Mouse (Mus musculus) forebrain, postnatal 0 days (tissue): ENCODE measurements around the gene Csnk1d. TPM values are rescaled to one million over a fixed set of nuclear protein-coding genes. Genes with fewer than 3 reads are reported as not detected.

Source experiments
- ATAC-seq: fragments of 200-750 bp; cut with Nextera tagmentation; 2 replicates; pipeline ENCODE4 v1.8.0; 2017; ENCODE audit warnings: mild to moderate bottlenecking, moderate library complexity
- DNase-seq: peaks from one replicate; pipeline ENCODE4 v3.0.0-alpha.2; 2015
- H3K27ac ChIP-seq: fragments of 300-500 bp; sonication (generic); 2 replicates; pipeline ENCODE4 v1.5.1; 2014; ENCODE audit warnings: low read depth, mild to moderate bottlenecking, antibody characterized with exemption, low read length, moderate library complexity, mixed read lengths
- H3K27me3 ChIP-seq: fragments of 300-500 bp; sonication (generic); 2 replicates; pipeline ENCODE4 v1.6.1; 2014; ENCODE audit warnings: mild to moderate bottlenecking, low read length, mixed read lengths; ENCODE audit not compliant: insufficient read depth
- H3K36me3 ChIP-seq: fragments of 300-500 bp; sonication (generic); 2 replicates; pipeline ENCODE4 v1.6.1; 2014; ENCODE audit warnings: mild to moderate bottlenecking, moderate library complexity; ENCODE audit not compliant: insufficient read depth
- H3K4me1 ChIP-seq: fragments of 300-500 bp; sonication (generic); 2 replicates; pipeline ENCODE4 v1.6.1; 2014; ENCODE audit warnings: antibody characterized with exemption; ENCODE audit not compliant: insufficient read depth
- H3K4me2 ChIP-seq: fragments of 300-500 bp; sonication (generic); 2 replicates; pipeline ENCODE4 v1.6.1; 2014; ENCODE audit warnings: low read depth, mild to moderate bottlenecking, moderate library complexity
- H3K4me3 ChIP-seq: fragments of 300-500 bp; sonication (generic); 2 replicates; pipeline ENCODE4 v1.5.1; 2014; ENCODE audit warnings: low read depth, low read length, mixed read lengths
- H3K9ac ChIP-seq: fragments of 300-500 bp; sonication (generic); 2 replicates; pipeline ENCODE4 v1.6.1; 2014; ENCODE audit warnings: mild to moderate bottlenecking
- H3K9me3 ChIP-seq: fragments of 300-500 bp; sonication (generic); 2 replicates; pipeline ENCODE4 v1.6.1; 2016; ENCODE audit warnings: low read length
- CTCF ChIP-seq: sonication (generic); IDR thresholded peaks from 2 replicates; pipeline ENCODE4 v1.5.1; 2016; ENCODE audit warnings: antibody characterized with exemption, control low read depth, low read depth
- WGBS: fragments of 180-500 bp; shearing (Covaris S2); extraction: QIAGEN DNeasy Blood & Tissue Kit; methylation state at CpG from one replicate; pipeline ENCODE4 v1.1.7; 2014; 5-methylcytosine and 5-hydroxymethylcytosine counted together
- polyA plus RNA-seq: library from polyadenylated mRNA; unstranded; fragments of >200 nt; fragmentation: Nextera tagmentation; extraction: Ambion mirVana; gene quantifications from 2 replicates; pipeline ENCODE4 v1.2.1, GENCODE M21; 2015
- total RNA-seq: library from RNA; depleted of rRNA; stranded (reverse); fragments of >200 nt; gene quantifications from 2 replicates; pipeline ENCODE4 v1.2.3, GENCODE M21; 2014

Csnk1d gene
- total and polyA plus RNA-seq, 2 experiments from 2014 or later = 107 to 108 TPM

DNA sequence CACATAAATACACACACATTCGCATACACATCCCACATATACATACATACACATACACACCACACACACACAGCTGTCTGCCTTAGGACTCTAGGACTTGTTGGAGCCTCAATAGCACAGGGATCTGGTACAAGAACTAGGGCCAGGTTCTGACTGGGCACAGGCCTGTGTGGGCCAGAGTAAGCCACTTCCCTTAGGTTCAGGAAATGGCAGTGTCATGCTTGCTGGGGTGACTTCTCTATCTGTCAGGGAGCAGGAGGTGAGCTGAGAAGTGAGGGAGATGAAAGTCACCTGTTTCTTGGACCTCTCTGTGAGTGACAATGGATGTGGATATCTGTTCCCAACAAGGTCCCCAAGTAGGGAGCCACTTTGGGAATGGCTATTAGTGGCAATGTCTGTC, 53.2 kb downstream of the Csnk1d start:
- WGBS = 98% methylated on average over 1 of the region's 1 CpGs
- Histone ChIP-seq H3K36me3 (no peaks in the 10 kb centered on the region), H3K9me3 (no peaks in the 10 kb centered on the region), H3K4me1 (0 out of 2 replicates have a peak, but pooled peaks cover 2% of the 10 kb centered on the region), H3K9ac (no peak overlapping the region), H3K4me2 (no peak overlapping the region), H3K27me3 (no peaks in the 10 kb centered on the region), H3K4me3 (no peak overlapping the region), H3K27ac (no peak overlapping the region)
- ATAC-seq (no peak), DNase-seq (no peak)
- no peak for TF ChIP-seq CTCF

DNA sequence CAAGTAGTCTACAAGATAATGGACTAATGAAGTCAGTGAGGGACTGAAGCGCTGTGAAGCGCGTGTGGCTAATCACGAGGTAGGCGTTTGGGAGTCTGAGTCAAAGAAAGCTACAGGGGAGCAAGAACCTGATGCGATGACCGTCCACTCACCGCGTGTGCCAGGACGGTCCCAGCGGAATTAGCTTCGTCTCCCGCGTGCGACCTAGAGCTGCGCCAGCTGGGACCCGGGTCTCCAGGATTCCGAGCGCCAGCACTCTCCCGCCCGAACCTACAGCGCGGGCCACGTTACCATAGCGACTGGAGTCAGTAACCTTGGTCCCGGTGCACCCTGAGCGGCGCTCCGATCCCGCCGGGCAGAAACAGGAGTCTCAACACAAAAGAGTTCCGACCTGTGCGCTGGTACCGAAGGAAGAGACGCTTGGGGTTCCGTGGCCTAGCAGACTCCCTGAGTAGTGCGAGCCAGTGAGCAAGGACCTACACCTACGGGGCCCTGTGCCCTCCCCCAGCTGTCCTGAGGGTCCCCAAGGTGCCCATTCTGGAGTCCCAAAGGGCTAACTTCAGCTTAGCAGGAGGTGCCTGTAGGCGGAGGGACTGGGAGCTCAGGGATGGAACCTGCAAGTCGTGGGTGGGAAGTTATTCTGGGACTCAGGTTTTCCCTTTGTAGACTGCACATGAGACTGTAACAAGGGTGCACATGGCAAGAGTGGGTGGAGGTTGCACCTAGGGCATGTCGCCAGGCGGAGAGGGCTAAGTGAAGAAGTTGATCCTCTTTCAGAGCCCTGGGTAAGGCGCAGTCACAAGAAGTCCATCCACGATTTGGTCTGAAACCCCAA, 58.3 kb downstream of the Csnk1d start, which contains the start of gene Ccdc57:
Gene Ccdc57 (minus strand): TSS at position 309 of the 835 bp plus-strand sequence.
- H3K4me3 ChIP-seq = peak within 1 kb of the TSS; percentile 53
- H3K4me2 ChIP-seq = peak within 1 kb of the TSS; percentile 70
- H3K36me3 ChIP-seq = no peaks in the 10 kb centered on the region
- H3K9ac ChIP-seq = peak within 1 kb of the TSS; percentile 63
- no peaks in the 10 kb centered on the region for H3K27me3 ChIP-seq
- TF ChIP-seq CTCF = no peak
- H3K4me1 ChIP-seq = 0 out of 2 replicates have a peak, but pooled peaks cover 7% of the 10 kb centered on the region
- WGBS = 10% methylated on average over 44 of the region's 44 CpGs
- H3K27ac ChIP-seq = peak within 1 kb of the TSS; percentile 51; the same call in 1 of the 2 replicates
- ATAC-seq (peak; percentile 99), DNase-seq (peak; percentile 94)
- H3K9me3 ChIP-seq = no peaks in the 10 kb centered on the region

- no peak for DNase-seq
- Histone ChIP-seq H3K4me2 (0 out of 2 replicates have a peak overlapping the region, but pooled peaks have one; percentile 70), H3K4me3 (0 out of 2 replicates have a peak overlapping the region, but pooled peaks have one; percentile 53), H3K9ac (no peak overlapping the region), H3K27ac (no peak overlapping the region), H3K27me3 (no peaks in the 10 kb centered on the region), H3K9me3 (no peaks in the 10 kb centered on the region), H3K36me3 (0 out of 2 replicates have a peak, but pooled peaks cover under 1% of the 10 kb centered on the region), H3K4me1 (0 out of 2 replicates have a peak, but pooled peaks cover 7% of the 10 kb centered on the region)
- no peak for TF ChIP-seq CTCF
- ATAC-seq = no peak
- 89% methylated on average over 4 of the region's 4 CpGs for WGBS
Observed at GRCm38 (mm10) chr11:120931479-120931878, 59.7 kb downstream of the Csnk1d start.

DNA sequence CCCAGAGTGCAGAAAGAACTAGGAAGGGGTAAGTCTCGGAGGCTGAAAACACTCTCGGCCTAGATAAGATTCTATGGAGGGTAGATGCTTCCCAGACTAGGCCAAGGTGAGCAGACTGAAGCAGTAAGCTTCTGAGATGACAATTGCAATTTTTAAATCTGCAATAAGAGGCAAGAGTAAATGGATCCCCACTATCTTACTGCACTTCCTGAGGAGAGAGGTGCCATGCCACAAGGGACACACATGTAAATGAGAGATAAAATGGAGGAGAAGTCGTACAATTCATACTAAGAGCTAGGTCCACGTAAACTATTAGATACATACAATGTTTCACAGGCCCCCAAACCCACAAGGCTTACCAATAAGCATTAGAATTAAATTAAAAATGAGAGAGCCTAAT, 62.7 kb downstream of the Csnk1d start:
- Histone ChIP-seq H3K9ac (no peak overlapping the region), H3K4me2 (no peak overlapping the region), H3K4me3 (no peak overlapping the region), H3K9me3 (no peaks in the 10 kb centered on the region), H3K36me3 (peaks cover 8% of the 10 kb centered on the region), H3K4me1 (0 out of 2 replicates have a peak, but pooled peaks cover 7% of the 10 kb centered on the region), H3K27me3 (no peaks in the 10 kb centered on the region), H3K27ac (no peak overlapping the region)
- no peak for DNase-seq
- no peak for TF ChIP-seq CTCF
- ATAC-seq = no peak
- 89% methylated on average over 4 of the region's 4 CpGs for WGBS

GRCm38 (mm10) chr11:120922528-120922927, 68.6 kb downstream of the Csnk1d start:
- Histone ChIP-seq H3K9me3 (no peaks in the 10 kb centered on the region), H3K9ac (no peak overlapping the region), H3K27ac (no peak overlapping the region), H3K27me3 (no peaks in the 10 kb centered on the region), H3K4me2 (no peak overlapping the region), H3K36me3 (peaks cover 41% of the 10 kb centered on the region), H3K4me3 (no peak overlapping the region), H3K4me1 (no peaks in the 10 kb centered on the region)
- WGBS = 96% methylated on average over 3 of the region's 3 CpGs
- ATAC-seq (no peak), DNase-seq (no peak)
- TF ChIP-seq CTCF = no peak

GRCm38 (mm10) chr11:120917756-120918155, 73.4 kb downstream of the Csnk1d start:
- no peak overlapping the region for H3K4me3 ChIP-seq
- H3K27ac ChIP-seq = no peak overlapping the region
- DNase-seq = no peak
- no peak for ATAC-seq
- no peak for TF ChIP-seq CTCF
- 97% methylated on average over 5 of the region's 5 CpGs for WGBS
- H3K9me3 ChIP-seq = no peaks in the 10 kb centered on the region
- peaks cover 40% of the 10 kb centered on the region for H3K36me3 ChIP-seq
- no peaks in the 10 kb centered on the region for H3K27me3 ChIP-seq
- no peak overlapping the region for H3K4me2 ChIP-seq
- no peak overlapping the region for H3K9ac ChIP-seq
- no peaks in the 10 kb centered on the region for H3K4me1 ChIP-seq

GRCm38 (mm10) chr11:120916477-120916876, 74.7 kb downstream of the Csnk1d start:
- no peak for ATAC-seq

More at GRCm38 (mm10) chr11:120916477-120916876, 74.7 kb downstream of the Csnk1d start:
- H3K4me3 ChIP-seq = no peak overlapping the region
- H3K36me3 ChIP-seq = peaks cover 35% of the 10 kb centered on the region
- H3K4me1 ChIP-seq = no peaks in the 10 kb centered on the region
- no peak for DNase-seq
- WGBS = 75% methylated on average over 3 of the region's 3 CpGs
- no peak overlapping the region for H3K4me2 ChIP-seq
- no peak overlapping the region for H3K27ac ChIP-seq
- no peaks in the 10 kb centered on the region for H3K27me3 ChIP-seq
- no peaks in the 10 kb centered on the region for H3K9me3 ChIP-seq
- no peak for TF ChIP-seq CTCF
- H3K9ac ChIP-seq = no peak overlapping the region
